Mouse (Mus musculus) C2C12 (cell line): Measurements from ENCODE around the gene Jak3.

Experiments used
- CEBPB ChIP-seq: IDR thresholded peaks from one replicate; pipeline ENCODE4 v1.6.1; 2011; ENCODE audit warnings: low read depth, mild to moderate bottlenecking, control low read depth, moderate library complexity
- CTCF ChIP-seq: IDR thresholded peaks from one replicate; pipeline ENCODE4 v1.5.1; 2011; ENCODE audit not compliant: control insufficient read depth, insufficient read depth, insufficient read length
- FOSL1 ChIP-seq: IDR thresholded peaks from one replicate; pipeline ENCODE4 v1.8.0; 2011; ENCODE audit warnings: mild to moderate bottlenecking, low read length; ENCODE audit not compliant: poor library complexity, insufficient read depth, severe bottlenecking
- MAX ChIP-seq: IDR thresholded peaks from one replicate; pipeline ENCODE4 v1.6.1; 2011; ENCODE audit warnings: mild to moderate bottlenecking, control low read depth

DNA sequence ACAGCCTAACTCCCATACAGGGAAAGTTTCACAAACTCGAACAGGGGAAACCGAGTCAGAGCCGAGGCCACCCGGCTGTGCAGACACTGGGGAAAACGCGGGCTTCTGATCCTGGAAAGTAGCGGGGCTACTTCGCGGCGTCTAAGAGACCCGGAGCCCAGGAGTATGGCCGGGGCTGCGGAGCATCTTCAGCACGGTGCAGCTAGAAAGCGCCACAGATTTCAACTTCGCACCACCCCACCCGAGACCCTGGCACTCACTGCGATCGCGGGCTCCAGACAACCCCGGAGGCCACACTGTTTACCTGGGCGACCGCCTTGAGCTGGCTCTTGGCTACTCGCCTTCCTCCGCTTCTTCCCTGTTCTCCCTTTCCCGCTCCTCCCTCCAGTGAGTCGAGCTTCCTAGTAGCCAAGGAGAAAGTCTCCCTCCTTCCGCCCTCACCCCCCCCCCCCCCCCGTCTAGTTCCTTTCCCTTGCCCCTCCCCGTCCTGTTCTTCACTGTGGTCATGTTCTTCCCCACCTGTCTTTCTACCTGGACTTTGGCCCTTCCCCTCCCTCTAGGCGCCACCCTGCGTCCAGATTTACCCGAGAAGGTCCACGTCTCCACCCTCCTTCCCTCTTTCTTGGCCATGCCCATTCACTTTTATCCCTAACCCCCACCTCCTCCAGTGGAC is 25.5 kb downstream of the Jak3 start, which contains the start of gene B3gnt3:
- no peak for TF ChIP-seq FOSL1
- no peak for TF ChIP-seq CTCF
- TF ChIP-seq MAX: no peak
- TF ChIP-seq CEBPB: no peak
